Mouse (Mus musculus): ENCODE results near the gene Med13l.
A peak's percentile ranks its signal among the peaks of the same experiment; 100 is the strongest.

Med13l gene

DNA sequence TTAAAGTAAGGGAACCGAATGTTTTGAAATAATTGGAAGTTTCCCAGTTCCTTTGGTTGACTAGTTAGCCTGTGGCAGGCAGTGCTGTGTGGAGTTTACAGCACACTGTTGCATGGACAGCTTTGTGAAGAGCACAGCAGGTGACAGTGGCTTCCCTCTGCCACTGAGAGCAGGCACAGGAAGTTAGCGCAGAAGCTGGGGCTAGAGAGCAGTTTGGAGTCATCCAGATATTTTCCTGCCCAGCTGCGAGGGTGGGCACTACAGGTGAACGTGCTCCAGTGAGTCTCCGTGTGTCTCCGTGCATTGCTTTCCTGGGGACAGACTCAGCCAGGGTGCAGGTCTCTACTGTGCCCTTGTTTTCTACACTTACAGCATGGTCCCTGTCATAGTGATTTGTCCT, 30.4 kb downstream of the Med13l start:
- DNase-seq (ENCODE audit: extremely low read depth, insufficient read length, low spot score) = no peak

DNA sequence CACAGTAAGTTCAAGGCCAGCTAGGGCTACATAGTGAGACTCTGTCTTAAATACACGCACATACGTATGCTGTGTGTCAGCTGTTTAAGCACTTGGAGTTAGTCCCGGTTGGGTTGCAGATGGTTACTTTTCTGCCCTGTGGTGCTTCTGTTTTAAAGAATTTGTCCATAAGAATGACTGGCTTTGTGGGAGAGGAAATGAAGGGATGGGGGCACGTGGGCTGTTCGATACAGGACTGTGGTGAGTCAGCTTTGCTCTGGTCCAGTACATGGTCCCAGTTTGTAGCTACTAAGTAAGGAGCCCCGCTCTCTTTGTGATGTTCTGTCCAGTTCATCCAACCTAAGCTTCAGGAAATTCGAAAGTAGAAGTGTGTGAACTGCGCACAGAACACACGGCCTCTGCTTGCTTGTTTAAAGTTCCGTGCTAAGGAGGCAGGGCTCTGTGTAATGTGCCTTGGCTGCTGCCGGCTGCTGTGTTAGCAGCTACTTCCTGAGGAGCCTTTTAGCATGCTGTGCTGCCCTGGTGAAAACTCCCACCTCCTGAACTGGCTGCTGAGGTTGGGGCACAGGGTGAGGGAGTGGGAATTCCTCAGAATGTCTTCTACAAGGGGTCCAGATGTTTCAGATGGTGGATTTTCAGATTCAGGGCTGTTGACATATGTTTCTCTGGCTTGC, 31.5 kb downstream of the Med13l start:
- DNase-seq (ENCODE audit: extremely low read depth, insufficient read length, low spot score) = no peak

- peak; percentile 49 for DNase-seq (ENCODE audit: extremely low read depth, insufficient read length, low spot score)
These were observed 34.2 kb downstream of the Med13l start for GRCm38 (mm10) chr5:118594470-118595236.

GRCm38 (mm10) chr5:118595901-118596300, 35.4 kb downstream of the Med13l start:
- DNase-seq (ENCODE audit: extremely low read depth, insufficient read length, low spot score) = no peak

DNA sequence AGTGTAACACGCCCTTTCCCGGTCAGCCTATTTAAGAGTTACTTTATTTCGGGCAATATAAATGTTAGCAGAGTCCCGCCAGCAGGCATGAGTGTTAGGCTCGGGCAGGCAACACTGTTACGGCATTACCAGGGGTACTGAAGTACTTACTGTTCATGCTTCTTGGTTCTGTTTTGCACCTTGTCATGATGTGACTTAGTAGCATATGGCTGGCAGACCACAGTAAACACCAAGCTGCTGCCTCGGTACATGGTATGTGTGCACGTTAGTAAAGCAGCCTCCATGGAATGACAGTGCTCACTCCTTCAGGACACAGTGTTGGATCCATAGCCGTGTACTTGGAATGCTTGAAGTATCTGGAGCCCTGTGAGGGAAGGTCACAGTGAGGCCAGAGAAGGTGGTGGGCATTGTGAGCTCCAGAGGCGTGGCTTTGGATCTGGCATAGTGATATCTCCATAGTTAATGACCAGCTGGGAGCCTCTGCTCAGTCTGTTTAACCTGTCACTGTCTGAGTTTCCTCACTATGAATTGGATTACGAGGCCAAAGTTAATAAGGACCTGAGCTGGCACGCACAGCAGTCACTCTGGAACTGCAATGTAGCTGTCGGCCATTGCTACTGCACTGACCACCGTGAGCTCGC, 36.1 kb downstream of the Med13l start:
- no peak for DNase-seq (ENCODE audit: extremely low read depth, insufficient read length, low spot score)

- DNase-seq (ENCODE audit: extremely low read depth, insufficient read length, low spot score) = no peak
These were observed 38.1 kb downstream of the Med13l start for GRCm38 (mm10) chr5:118598601-118599000.

DNA sequence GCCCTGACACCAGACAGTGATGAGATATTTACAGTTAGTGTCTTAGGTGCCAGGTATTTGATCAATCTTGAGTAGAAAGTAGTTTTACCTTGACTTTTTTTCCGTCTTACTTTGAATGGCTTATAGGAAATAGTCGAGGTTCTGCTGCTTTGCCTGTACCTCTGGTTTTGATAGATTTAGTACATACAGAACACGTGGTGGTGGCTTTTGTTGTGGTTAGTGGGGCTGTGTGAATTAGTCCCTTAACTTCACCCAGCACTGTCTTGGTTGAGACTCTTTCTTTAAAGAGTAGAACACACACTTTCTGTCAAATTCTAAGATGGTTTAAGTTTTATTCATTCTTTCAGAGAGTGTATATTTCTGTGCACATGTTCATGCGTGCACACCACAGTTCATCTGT, 41.0 kb downstream of the Med13l start:
- DNase-seq (ENCODE audit: extremely low read depth, insufficient read length, low spot score) = no peak

DNA sequence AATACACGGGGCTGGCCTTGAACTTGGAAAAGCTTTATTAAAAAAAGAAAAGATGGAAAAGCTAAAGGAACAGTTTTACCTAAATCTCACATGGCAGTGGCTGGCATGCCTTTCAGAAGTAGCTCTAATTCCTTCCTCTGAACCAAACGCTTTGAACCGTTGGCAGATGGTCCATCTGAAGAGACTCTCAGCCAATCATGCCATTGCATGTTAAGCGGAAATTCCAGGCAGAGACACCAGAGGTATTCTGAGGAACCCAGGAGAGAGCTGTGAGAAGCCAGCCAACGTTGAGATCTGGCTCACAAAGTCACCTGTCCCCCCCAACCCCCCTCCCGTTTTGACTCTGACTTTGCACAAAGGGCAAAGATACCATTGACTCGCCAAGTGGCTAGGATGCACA, 42.2 kb downstream of the Med13l start:
- no peak for DNase-seq (ENCODE audit: extremely low read depth, insufficient read length, low spot score)

DNA sequence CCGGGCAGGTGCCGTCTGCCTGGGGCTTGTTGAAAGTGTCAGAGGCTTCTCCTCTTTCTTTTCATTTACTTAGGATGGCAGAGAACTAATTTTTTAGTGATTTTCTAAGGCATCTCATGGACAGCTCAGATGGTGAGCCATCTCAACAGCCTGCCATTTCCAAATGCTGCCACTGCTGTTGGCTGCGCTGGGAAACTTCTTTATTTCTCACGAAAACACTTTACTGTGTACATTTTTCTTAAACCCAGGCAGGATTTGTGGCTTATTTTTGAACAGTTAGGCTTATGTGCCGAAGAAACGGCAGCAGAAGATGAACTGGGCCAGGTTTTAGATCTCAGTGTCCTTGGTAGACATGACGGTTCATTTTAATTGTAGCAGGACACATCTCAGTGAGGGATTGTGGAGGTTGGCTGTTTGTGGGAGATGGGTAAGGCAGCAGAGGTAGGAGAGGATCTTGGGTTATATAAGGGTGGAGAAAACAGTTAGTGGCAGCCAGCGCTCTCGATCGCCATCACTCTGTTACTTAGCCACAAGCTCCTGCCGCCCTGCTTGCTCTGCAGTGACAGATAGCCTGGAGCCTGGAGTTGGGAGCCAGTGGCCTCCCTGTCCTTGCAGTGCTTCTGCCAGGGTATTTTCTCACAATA, 45.1 kb downstream of the Med13l start:
- no peak for DNase-seq (ENCODE audit: extremely low read depth, insufficient read length, low spot score)

GRCm38 (mm10) chr5:118606636-118607035, 46.2 kb downstream of the Med13l start:
- DNase-seq (ENCODE audit: extremely low read depth, insufficient read length, low spot score) = peak; percentile 39

DNA sequence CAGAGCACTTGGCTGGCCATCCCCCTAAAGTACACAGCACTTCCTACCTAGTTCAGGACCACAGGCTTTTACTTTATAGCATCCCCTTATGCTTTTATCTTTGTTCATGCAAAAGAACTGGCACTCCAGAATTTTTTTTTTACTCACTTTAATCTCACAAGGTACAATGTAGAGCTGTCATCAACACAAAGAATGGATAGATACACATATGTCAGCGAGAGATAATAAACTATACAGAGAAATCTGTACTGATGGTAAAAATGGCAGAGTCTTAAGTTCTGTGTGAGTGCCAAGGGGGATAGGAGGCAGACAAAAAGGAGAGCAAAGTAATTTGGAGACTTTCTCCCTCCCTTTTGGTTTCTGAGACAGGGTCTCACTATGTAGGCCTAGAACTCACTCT, 47.4 kb downstream of the Med13l start:
- DNase-seq (ENCODE audit: extremely low read depth, insufficient read length, low spot score) = no peak

- DNase-seq (ENCODE audit: extremely low read depth, insufficient read length, low spot score) = no peak
These were observed 50.0 kb downstream of the Med13l start for GRCm38 (mm10) chr5:118610468-118610867.

GRCm38 (mm10) chr5:118612956-118613631, 52.6 kb downstream of the Med13l start:
- peak; percentile 72 for DNase-seq (ENCODE audit: extremely low read depth, insufficient read length, low spot score)

- no peak for DNase-seq (ENCODE audit: extremely low read depth, insufficient read length, low spot score)
These were observed 53.2 kb downstream of the Med13l start for GRCm38 (mm10) chr5:118613704-118614103.

DNA sequence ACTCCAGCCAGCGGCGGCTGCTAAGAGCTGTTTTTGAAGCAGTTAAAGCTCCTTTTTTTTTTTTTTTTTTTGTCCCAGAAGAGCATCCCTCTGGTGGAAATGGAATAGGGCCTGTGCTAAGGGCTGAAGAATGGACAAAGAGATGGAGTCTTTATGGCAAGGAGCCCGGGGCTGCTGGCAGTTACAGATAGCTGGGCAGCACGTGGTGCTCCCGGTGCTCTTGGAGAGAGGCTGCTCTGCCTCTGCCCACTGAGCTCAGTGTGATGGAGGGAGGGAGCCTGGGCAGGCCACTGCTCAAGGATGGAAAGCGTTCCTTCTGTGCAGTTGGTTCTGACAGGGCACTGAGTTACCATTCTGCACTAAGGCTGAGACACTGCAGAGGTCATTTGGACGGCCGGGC, 53.6 kb downstream of the Med13l start:
- DNase-seq (ENCODE audit: extremely low read depth, insufficient read length, low spot score) = no peak

- no peak for DNase-seq (ENCODE audit: extremely low read depth, insufficient read length, low spot score)
These were observed 54.1 kb downstream of the Med13l start for GRCm38 (mm10) chr5:118614571-118614981.

GRCm38 (mm10) chr5:118618963-118619610, 58.6 kb downstream of the Med13l start:
- no peak for DNase-seq (ENCODE audit: extremely low read depth, insufficient read length, low spot score)

DNA sequence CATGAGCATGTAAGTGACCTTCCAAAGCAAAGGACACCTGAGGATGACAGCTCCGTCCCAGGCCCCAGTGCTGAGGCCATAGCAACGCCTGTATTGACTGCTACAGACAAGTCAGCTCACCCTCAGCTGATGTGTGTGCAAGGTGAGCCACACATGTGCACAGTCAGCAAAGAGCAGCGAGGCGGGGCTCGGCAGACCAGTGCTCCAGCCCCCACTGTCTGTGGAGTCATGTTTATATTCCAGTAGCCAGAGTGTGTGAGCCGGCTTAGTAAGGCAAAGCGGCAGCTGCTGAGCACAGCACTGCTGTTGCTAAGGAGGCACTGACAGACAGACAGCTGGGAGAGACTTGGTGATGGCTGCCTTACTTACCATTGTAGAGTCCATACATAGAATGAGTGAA, 59.3 kb downstream of the Med13l start:
- DNase-seq (ENCODE audit: extremely low read depth, insufficient read length, low spot score) = no peak

DNA sequence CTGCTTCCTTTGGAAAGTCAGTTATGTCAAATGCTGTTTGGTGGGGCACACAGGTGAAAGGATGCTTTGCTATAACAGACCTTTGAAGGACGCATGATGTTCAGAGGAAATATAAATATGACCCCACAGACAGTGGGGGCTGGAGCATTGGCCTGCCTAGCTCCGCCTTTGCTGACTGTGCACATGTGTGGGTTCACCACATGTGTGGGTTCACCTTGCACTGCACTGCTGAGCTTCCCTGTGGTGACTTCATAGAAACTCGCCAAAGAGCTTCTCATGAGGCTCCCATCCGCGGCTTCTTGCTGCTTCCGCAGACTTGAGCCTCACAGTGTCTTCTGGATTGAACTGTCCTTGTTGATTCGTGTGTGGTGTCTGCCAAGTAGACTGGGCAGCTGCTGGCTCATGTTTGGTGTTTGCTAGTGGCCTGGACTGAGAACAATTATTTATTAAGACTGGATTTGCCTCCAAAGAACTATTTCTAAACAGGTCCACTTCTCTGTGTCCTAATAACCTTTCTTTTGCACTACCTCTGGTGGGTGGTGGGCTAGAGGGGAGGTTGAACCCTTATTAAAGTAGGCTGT, 59.9 kb downstream of the Med13l start:
- no peak for DNase-seq (ENCODE audit: extremely low read depth, insufficient read length, low spot score)

DNA sequence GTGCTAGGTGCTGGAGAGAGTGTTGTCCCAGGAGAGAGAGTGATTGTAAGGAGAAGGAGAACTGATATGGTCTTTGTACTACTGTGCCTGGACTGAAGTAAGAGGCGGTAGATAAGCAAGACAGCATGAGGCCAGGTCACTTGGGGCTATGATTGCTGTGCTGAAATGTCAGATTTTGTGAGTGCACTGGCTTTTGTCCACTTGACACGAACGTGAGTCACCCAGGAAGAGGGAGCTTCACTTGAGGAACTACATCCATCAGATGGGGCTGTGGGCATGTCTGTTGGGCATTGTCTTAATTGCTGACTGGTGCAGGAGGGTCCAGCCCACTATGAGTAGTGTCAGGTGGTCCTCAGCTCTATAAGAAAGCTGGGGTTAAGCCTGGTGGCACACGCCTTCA, 61.4 kb downstream of the Med13l start:
- DNase-seq (ENCODE audit: extremely low read depth, insufficient read length, low spot score) = no peak

Measured in 3134 (cell line).